Mouse (Mus musculus) layer of hippocampus, adult 9-11 months (tissue): ENCODE data around the gene Mzf1.

Source experiments
- DNase-seq: peaks from one replicate; pipeline ENCODE4 v3.0.0; 2022

Gene Mzf1

DNA sequence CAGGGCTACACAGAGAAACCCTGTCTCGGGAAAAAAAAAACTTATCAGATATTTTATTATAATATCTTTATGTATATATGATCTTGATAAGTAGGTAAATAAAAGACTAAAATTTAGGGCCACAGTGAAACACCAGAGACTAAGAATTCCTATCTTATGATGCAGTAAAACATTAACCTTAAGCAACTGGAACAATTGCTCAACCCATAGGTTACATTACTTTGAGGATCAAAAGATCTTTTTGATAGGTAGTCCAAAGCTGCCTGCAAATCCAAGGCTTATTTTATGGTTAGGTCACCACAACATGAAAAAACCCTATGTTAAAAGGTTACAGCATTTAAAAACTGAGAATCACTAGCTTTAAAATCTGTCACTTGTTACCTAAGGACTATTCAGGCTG lies 53.0 kb downstream of the Mzf1 start:
- DNase-seq, result no peak

DNA sequence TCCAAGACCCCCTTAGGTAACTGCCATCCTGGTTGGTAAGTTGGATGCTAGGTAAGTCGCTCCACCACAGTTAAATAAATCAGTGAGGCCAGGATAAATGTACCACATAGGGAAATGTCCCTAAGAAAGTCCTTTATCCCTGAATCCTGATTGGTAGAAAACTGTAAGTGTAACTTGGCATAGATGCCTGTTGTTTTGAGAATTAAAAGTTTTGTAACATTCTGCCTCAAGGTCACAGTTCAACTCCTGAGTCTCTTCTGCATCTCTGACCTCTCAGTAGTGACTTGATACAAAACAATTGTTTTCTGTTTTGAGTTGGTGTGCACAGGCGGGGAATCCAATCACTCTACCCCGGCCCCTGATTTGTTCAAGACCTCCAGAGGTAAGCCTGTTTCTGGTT lies 55.7 kb downstream of the Mzf1 start, which contains the start of gene Trim28:
Gene Trim28, plus strand, starts transcription at position 264 of the 400 bp plus-strand sequence.
- no peak for DNase-seq

DNA sequence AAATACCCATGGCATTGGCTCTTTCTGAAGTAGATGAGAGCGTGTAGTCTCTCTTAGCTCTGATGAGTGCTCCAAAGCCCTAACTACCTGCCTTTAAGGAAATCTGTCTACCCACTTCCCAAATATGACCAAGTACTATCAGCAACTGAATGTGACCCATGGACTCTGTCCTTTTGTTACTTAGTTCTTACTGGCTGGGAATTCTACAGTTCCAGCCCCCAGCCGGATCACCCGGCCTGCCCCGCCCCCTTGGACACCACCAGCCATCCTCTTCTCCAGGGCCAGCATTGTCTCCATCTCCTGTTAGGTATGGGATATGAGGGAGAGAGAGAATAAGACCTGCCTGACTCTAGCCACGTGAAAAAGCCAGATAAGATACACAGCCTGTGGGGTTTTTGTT lies 56.5 kb downstream of the Mzf1 start, which contains the start of gene Slc27a5:
Gene Slc27a5, minus strand, starts transcription at position 140 of the 400 bp plus-strand sequence.
- no peak for DNase-seq

DNA sequence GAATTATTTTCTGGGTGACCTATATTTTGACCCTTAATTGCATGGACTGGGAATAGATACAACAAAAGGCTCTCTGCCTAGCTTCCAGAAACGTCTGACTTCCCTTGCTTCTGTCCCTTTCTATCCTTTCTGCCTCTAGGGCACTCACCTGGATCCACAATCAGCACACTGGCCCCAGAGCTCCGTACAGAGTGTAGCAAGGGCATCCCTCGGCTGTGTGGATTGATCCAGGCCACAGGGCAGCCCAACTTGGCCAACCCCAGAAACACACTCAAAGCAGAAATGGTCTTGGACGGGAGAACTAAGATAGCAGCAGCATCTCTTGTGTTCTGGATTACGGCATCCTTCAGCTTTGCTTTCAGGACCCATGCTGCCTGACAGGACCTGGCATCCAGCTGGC lies 57.3 kb downstream of the Mzf1 start:
- no peak for DNase-seq

DNA sequence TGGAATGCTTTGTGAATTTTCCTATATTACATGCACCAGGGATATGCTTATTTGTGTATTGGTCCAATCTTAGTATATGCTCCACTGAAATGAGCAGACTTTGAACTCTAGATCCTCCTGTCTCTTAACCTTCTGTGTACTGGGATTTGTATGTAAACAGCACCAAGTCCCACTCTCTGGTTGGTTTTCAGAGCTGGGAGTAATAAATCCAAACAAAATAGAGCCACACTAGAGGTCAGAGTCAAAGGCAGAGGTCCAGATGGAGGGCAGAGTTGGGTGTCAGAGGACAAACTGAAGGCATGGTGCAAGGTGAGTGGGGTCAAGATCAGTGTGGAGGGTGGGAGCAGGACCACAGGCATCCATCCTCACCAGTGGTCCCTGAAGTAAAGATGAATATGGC lies 58.7 kb downstream of the Mzf1 start:
- no peak for DNase-seq

DNA sequence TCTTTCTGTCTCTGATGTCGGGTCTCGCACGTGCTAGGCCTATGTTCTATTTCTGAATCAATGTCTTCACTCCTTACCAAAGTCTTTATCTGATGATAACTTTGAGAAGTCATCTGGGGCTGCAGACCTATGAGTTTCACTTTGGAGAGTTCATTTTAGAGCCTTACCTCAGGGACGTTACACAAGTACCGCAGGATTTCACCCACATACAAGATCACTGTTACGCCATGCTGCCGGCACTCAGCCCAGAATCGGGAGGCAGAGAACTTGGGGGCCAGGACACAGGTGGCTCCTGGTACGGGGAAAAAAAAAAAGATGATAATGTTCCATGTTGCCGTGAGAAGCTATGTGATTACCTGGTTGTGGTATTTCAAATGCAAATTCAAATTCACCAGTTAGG lies 61.4 kb downstream of the Mzf1 start:
- DNase-seq, result no peak
